Mouse (Mus musculus) thymus, postnatal 10 days (tissue): Measurements from ENCODE around the gene Abcf2.

Source experiments
- DNase-seq, 2 experiments: peaks; one replicate each; pipeline ENCODE4 v3.0.0; 2021; ENCODE audit warnings: low spot score in 2 of 2

Abcf2 gene

GRCm38 (mm10) chr5:24577183-24577929, at the start of gene Abcf2:
TSS of gene Abcf2 (minus strand) at chr5:24577467.
- peak; percentile 98 to 99 for DNase-seq

GRCm38 (mm10) chr5:24624822-24625120, 47.5 kb upstream of the Abcf2 start:
- DNase-seq: no peak

GRCm38 (mm10) chr5:24623986-24624821, 46.9 kb upstream of the Abcf2 start, which contains the start of gene Smarcd3:
TSS of gene Smarcd3 (minus strand) at chr5:24624411.
- DNase-seq: no peak

GRCm38 (mm10) chr5:24623041-24623985, 46.0 kb upstream of the Abcf2 start:
- DNase-seq: no peak

GRCm38 (mm10) chr5:24622386-24623040, 45.2 kb upstream of the Abcf2 start:
- DNase-seq: no peak

- DNase-seq: no peak
These were observed 43.4 kb upstream of the Abcf2 start for GRCm38 (mm10) chr5:24620626-24621025.

- no peak for DNase-seq
These were observed 42.8 kb upstream of the Abcf2 start for GRCm38 (mm10) chr5:24620116-24620515.

- no peak for DNase-seq
These were observed 41.7 kb upstream of the Abcf2 start for GRCm38 (mm10) chr5:24618921-24619320.

- no peak for DNase-seq
These were observed 37.8 kb upstream of the Abcf2 start for GRCm38 (mm10) chr5:24615097-24615496.

GRCm38 (mm10) chr5:24612302-24612649, 35.0 kb upstream of the Abcf2 start:
- no peak for DNase-seq

- no peak for DNase-seq
These were observed 34.4 kb upstream of the Abcf2 start for GRCm38 (mm10) chr5:24611366-24612301.

GRCm38 (mm10) chr5:24609388-24609787, 32.1 kb upstream of the Abcf2 start:
- no peak for DNase-seq

GRCm38 (mm10) chr5:24605980-24606665, 28.9 kb upstream of the Abcf2 start:
- no peak for DNase-seq

GRCm38 (mm10) chr5:24605321-24605979, 28.2 kb upstream of the Abcf2 start:
- DNase-seq: no peak

GRCm38 (mm10) chr5:24604656-24605100, 27.4 kb upstream of the Abcf2 start:
- DNase-seq: no peak

GRCm38 (mm10) chr5:24604080-24604655, 26.9 kb upstream of the Abcf2 start:
- DNase-seq: no peak

- no peak for DNase-seq
These were observed 26.3 kb upstream of the Abcf2 start for GRCm38 (mm10) chr5:24603431-24604010.

- no peak for DNase-seq
These were observed 25.6 kb upstream of the Abcf2 start for GRCm38 (mm10) chr5:24602751-24603343.
